Mouse (Mus musculus) kidney, adult 11 months (tissue): ENCODE data around the gene Nr1i3.
A peak's percentile ranks its signal among the peaks of the same experiment; 100 is the strongest.

ENCODE experiments used
- DNase-seq: peaks from one replicate; pipeline ENCODE4 v3.0.0; 2022

The Nr1i3 gene

DNA sequence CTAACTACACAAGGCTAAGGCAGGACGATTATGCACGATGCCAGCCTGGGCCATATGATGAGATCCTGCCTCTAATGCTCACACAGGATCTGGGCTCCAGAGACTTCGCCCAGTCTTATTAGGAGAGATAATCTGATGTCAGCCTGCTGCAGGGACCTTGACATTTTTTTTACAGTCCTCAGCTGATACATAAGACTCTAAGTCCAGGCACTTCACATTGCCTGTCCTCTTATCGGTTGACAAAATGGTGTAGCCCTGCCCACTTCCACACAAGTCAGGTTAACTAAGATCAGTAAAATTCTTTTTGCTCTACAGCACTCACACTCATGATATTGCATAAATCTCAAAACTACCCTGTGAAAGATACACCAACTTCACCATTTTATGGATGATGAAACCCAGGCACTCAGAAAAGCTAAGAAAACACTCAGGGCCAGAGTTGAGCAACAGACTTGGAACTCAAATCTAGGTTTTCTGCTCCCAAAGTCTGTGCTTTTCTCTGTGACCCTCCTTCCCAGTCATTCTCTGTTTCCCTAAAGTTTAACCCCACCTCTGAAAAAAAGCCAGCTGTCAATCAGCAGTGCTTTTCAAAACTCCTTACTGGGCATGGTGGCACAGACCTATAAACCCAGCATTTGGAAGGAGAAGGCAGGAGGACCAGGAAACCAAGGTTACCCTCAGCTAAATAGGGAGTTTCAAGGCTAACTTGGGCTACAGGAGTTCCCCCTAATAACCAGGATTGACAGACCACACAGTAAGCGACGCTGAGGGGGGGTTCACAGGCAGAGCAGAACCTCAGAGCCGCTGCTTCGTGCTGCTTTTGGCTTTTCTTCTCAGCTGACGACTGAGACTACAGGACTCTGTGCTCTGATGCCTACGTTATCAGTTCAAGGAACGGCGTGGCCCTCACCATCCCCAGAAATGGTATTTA, 19.3 kb downstream of the Nr1i3 start:
- no peak for DNase-seq

DNA sequence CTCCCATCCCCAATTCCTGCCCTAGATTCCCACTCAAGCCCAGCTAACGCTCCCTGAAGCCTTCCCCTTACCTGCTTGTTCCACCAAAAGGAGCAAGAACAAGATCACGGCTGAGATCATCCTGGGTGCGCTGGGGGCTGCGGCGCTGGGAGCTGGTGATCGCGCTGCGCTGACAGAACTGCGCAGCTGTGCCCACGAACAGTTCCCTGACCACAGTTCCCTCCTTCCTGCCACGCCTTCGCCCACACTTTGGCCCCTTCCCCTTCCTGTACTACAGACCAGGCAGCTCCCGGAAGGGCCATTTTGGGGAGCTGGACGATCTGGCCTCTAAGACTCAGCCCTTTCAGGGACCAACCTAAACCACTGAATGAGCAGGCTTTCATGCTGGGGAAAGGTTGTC, 20.4 kb downstream of the Nr1i3 start, which contains the start of gene Fcer1g:
TSS of gene Fcer1g (minus strand) at position 240 of the 400 bp plus-strand sequence.
- DNase-seq = no peak

DNA sequence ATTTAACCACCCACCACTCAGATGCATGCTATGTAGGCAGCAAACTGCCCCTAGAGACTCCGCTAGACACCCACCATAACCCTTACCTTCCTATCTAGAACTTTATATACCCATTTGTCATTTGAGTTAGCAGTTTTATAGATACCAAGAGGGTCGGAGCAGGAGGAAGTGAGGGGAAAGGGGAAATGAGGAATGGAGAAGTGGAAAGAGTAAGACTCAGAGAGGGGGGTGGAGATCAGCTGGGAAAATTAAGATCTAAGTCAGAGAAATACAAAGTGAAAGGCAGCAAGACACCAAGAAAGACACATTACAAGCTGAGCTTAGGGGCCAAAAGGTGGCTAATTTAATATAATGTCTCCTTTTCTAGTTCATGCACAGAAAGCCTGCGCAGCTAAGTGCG, 20.8 kb downstream of the Nr1i3 start:
- DNase-seq = no peak

DNA sequence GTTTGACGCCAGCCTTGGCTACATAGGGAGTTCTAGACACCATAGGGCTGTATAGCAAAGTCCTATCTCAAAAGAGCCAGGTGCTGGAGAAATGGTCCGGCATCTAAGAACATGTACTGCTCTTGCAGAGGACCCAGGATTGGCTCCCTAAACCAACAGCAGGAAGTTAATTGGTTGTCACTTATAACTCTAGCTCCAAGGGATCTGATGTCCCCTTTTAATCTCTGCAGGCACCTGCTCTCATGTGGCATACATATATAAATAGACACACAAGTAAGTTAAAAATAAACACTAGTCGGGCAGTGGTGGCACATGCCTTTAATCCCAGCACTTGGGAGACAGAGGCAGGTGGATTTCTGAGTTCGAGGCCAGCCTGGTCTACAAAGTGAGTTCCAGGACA, 22.0 kb downstream of the Nr1i3 start:
- no peak for DNase-seq

DNA sequence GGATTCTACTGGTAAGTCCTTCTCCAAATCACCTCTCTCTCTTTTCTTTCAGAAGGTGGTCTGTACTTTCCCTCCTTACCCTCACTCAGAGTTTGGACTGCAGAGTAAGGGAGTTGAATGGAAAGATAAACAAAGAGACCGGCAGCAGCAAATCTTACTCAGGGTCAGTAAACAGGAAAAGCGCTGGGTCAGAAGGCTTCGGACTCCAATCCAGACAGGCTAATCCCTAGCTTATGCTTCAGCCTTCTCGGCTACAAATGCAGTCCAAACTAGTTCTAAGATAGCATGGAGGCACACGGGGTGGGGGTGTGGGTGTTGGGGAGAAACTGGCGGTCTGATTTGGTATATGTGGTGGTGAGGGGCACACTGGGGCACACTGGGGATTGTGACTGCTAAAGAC, 23.7 kb downstream of the Nr1i3 start:
- no peak for DNase-seq

DNA sequence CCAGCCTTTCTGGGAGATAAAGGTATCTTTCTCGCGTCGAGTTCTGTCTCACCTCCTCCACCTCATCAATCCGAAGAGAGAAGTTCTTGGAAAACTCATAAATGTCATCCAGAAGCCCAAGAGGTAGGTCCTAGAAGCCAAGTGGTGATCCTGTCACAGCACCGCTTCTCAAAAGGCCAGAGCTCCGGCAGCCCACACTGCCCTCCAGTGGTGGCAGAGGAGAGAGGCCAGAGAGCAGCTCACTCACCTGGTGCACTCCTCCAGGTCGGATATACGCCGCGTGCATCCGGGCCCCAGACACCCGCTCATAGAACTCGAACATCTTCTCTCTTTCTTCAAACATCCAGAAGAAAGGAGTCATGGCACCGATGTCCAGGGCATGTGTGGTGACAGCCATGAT, 24.7 kb downstream of the Nr1i3 start:
- DNase-seq = peak; percentile 53

DNA sequence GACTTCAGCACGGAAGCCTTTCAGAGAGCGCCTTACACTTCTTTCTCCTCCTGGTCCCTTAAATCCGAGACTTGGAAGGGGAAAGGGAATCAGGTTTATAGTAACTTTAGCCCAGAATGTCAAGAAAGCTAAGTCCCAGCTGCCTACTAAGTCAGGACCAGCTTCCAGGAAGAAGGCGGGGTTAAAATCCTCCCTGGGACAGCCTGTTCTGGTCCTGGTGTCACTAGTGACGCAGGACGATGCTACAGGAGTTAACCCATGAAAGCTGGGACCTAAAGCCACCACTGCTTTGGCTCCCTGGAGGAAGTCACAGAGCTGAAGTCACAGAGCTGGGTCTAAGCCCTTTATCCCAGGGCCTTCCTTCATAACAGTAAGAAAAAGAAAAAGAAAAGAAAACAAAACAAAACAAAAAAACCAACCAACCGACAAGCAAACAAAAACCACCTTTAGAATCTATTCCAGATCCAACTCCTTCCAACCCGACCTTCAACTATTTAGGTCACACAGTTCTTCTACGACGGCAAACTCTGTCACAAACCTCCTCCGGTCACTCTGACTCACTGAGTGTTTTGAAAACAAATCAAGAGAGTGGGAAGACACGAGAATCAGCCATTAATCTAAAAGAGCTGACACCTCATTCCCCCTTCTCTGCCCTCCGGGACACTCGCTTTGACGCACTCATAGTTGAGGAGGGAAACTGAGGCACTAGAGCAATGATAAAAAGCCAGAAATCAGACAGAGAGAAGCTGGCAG, 26.4 kb downstream of the Nr1i3 start:
- DNase-seq = peak; percentile 58

DNA sequence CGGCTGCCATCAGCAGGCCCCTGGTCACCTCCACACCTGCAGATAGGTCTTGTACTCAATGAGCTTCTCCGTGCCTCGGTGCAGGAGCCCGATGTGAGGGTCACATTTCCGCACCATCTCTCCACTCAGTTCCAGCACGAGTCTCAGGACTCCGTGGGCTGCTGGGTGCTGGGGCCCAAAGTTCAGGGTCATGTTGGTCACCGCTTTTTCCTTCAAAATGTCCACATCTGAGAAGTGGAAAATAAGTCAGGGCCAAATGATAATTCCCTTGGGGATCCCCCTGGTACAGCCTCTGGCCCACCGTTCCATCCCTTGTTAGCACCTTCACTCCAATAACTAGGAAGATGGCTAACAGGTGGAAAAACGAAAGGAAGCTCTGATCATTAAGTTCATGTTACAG, 27.1 kb downstream of the Nr1i3 start:
- no peak for DNase-seq

DNA sequence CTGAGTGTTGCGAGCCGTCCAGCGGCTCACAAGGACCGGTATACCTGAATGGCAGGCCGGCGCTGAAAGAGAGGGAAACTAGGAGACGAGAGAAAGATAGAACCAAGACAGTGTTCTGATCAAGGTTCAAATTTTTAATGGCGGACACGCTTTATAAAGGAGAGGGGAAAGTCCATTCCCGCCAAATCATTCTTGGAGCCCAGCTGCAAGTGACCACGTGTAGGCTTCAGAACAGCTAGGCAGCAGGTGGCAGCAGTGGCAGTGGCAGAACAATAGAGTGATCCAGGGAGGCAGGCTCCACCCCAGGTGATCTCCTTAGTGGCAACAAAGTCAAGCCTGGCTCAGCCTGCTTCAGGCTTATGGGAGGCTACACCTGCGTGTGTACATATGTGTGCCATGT, 28.2 kb downstream of the Nr1i3 start:
- DNase-seq = peak; percentile 44

DNA sequence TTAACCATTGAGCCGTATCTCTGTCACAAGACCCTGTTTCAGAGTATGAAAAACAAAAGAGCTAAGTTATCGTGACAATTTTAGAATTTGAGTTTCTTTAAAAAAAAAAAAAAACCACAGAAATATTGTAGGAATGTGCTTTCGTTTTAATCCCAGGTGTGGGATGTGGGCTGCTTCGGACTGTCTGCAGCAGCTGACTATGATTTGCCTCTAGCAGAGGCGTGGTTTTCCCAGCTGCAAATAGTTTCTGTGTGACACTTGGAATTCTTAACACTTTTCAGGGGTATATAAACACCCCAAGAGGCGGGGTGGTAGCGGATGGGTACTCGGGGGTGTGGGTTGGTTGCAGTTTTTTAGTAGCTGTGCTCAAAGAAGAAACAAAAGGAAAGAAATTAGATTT, 31.6 kb downstream of the Nr1i3 start:
- DNase-seq = no peak

DNA sequence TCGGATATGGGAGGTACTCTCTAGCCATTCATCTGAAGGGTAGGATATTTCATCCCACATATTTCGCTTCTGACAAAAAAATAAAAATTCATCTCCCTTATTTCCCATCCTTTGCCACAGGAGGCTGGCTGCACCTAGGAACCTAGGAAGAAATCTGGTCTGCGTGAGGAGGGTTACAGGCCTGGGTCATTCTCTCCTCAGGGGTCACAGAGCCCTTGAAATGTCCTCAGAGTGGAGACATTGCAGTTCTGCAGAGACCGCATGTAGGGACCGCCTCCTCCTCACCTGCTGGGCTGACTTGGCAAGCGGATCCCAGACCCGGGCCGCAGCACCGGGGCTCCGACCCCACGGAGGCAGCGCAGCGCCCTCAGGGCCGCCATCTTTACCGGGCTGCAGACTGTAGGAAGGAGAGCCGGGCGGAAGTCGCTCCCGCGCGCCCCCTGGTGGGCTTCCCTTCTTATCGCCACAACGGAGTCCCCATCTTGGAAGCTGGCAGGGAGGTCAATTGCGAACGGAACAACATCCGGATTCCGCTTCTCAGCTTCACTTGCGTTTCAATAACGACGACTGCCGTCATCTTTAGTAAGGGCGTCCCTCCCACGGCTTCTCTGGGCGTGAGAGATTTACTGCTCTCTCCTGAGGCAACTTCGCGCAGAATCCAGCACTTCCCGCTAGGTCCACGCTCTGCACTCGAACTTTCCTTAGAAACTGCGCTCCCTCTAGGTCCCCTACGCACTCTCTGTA, 33.1 kb downstream of the Nr1i3 start:
- peak; percentile 98 for DNase-seq

DNA sequence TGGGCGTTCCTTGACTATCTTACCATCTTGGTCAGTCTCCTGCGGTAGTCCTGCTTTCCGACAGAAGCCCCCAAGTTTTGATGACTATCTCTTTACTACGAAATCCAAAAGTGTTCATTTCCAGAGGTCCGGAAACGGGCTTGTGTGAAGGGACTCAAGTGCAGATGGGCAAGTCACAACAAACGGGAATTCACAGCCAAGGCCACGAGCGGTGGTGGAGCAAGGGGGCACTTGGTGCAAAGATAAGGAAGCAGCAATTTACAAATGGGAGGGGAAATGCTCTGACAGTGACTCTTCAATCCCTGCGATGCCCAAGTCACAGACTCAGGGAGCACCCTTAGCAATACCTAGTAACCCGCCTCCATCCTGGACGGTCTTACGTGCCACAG, 33.7 kb downstream of the Nr1i3 start:
- no peak for DNase-seq

DNA sequence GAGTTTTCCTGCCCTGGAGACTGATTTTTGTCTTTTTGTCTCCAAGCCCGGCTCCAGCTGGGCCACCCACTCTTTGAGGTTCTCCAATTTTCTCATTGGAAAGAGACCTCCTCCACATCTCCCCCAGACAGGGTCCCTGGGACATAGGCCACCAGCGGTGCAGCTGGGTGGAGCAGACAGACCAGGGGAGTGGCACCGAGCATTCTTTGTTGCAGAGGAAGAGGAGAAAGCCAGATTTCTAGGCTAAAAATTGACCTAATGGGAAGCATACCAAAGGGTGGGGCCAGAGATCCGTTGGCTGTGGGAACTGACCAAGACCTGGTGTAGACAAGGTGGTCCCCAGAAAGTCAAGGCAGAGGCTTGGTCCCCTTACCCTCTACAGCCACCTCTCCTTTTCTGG, 34.1 kb downstream of the Nr1i3 start:
- no peak for DNase-seq

DNA sequence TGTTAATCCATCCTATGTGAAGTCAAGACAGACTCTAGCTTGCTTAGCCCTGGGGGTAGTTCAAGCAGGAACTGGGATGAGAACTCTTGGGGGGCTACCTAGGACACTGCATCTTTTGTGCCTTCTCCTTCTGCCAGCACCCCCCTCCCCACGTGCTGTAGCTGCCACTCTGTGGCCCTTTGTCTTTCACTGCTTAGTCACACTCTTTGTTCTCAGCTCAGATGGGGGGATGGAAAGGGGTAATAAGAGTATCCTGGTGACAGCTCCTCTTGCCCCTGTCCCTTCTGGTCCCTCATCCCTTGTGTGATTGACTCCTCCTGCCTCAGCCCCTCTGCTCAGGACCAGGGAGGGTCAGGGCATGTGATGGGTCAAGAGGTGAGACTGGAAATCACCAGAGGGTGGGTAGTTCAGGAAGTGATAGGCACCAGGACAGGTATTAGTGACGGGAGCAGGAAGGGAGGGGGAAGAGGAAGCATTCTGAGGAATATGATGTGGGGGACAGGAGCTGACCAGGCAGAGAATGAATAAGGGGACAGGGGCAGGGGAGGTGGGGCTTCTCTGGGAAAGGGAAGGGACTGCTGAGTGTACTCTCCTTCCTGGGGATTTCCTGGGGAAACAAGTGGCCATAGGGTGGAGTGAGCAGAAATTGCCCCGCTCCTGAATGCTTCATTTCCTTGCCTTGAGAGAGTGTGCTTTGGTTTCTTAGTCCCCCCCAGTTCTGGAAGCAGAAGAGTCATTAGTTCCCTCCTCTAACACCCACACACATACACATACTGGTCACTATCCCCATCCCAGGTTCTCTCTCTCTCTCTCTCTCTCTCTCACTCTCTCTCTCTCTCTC, 34.8 kb downstream of the Nr1i3 start:
- no peak for DNase-seq

DNA sequence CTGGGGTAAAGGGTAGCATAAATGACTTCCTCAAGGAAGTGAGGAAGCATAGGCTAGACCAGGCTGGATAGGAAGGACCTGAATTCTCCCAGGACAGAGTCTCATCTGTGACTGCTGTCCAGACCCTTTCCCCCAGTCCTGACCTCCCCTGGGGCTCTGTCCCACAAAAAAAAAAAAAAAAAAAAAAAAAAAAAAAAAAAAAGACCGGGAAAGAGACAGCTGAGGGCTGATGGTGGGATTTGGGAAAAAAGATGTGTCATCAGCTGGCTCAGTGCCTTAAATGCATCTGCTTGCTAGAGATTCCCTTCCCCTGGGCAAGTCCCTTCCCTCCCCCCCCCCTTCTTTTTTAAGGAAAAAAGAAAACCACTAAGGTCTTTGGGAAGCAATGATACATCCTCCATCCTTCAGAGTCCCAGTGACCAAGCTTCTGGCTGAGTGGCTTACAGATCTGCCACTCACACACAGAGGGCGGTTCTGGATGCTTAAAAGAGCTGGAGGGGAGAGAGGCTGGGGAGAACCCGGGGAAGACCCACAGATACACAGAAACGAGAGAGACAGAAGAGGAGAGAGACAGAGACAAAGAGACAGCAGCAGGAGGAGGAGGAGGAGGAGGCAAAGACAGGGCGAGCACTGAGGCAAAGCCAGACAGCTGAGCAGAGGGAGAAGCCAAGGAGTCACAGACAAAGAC, 36.3 kb downstream of the Nr1i3 start, which contains the start of gene Adamts4:
TSS of gene Adamts4 (plus strand) at position 509 of the 688 bp plus-strand sequence.
- no peak for DNase-seq

DNA sequence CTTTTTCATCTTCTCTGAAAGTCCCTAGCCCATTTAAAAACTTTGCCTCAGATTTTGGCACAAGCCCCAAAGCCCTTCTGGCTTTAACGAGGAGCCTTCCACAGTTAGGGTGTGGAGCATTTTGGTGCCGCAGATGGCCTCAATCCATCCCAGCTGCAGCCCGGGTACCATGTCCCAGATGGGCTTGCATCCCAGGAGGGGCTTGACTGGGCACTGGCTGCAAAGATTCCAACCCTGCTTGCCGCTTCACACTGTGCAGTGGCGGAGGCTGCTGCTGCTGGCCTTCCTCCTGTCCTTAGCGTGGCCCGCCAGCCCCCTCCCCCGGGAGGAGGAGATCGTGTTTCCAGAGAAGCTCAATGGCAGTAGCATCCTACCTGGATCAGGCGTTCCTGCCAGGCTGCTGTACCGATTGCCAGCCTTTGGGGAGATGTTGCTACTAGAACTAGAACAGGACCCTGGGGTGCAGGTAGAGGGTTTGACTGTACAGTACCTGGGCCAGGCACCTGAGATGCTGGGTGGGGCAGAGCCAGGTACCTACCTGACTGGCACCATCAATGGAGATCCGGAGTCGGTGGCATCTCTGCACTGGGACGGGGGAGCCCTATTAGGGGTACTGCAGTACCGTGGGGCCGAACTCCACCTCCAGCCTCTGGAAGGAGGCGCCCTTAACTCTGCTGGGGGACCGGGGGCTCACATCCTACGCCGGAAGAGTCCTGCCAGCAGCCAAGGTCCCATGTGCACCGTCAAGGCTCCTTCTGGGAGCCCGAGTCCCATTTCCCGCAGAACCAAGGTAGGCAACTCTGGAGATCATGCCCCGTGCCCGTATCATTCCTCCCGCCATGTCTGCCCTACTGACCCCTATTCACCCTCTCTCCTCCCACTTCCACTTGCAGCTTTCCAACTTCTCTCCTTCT, 37.2 kb downstream of the Nr1i3 start, which contains the start of gene Ndufs2:
TSS of gene Ndufs2 (minus strand) at position 709 of the 914 bp plus-strand sequence.
- no peak for DNase-seq

DNA sequence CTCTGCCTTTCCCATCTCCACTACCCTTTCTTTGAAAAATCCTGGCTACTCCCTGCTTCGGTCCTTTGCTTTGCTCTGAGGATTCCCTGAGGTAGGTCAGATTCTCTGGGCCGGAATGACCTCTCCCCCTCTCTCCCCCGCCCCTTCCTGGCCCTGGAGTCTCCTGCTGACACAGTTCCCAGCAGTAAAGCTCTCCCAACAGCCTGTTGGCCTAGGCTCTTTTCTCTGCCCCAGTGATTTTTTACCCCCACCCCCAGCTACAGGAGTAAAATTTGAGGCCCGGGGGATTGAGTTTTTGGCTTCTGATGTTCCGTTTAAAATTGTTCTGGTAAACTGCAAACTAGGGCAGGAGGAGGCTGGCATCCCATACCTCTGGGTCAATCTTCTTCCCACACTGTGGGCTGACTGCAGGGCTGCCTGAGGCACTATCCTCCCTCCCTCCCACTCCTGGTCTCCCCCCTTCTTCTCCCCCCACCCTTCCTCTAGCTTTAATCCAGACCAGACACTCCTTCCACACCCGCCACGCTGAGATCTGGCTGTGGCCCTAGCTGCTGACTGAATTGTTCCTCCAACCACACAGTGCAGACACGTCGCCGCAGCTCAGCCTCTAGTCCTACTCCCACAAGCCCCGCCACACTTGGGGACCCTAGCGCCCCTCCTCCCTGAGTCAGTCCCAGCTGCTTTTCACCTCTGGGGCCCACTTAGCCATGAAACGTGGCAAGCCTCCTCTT, 38.0 kb downstream of the Nr1i3 start:
- DNase-seq = no peak

DNA sequence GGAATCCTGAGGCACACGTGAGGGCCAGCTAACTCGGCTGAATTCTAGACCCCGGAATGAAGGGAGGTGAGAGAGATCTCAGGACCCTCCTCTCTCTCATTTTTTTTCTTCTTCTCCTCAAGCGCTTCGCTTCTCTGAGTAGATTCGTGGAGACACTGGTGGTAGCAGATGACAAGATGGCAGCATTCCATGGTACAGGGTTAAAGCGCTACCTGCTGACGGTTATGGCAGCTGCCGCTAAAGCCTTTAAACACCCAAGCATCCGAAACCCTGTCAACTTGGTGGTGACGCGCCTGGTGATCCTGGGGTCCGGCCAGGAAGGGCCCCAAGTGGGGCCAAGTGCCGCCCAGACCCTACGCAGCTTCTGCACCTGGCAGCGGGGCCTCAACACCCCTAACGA, 38.6 kb downstream of the Nr1i3 start:
- DNase-seq = no peak

DNA sequence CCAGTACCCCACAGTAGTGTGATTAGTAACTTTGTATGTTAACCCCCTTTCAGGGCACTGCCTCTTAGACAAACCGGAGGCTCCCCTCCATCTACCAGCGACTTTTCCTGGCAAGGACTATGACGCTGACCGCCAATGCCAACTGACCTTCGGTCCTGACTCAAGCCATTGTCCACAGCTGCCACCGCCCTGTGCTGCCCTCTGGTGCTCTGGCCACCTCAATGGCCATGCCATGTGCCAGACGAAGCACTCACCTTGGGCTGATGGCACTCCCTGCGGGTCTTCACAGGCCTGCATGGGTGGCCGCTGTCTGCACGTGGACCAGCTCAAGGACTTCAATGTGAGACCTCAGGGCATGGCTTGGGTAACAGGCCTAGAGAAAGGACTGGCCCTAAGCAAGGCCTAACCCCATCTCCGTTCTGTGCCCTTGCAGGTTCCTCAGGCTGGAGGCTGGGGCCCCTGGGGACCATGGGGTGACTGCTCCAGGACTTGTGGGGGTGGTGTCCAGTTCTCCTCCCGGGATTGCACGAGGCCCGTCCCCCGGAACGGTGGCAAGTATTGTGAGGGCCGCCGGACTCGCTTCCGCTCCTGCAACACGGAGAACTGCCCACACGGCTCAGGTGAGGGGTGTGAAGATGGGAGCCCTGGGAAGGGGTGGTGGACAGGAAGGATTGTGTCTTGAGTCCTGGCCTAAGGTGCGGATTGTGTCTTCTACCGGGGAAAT, 42.5 kb downstream of the Nr1i3 start:
- DNase-seq = peak; percentile 63
